Mouse (Mus musculus) layer of hippocampus, postnatal 10 days (tissue): ENCODE data around the gene Guca1a. TPM values are rescaled to one million over a fixed set of nuclear protein-coding genes. Genes with fewer than 3 reads are reported as not detected.
A peak's percentile ranks its signal among the peaks of the same experiment; 100 is the strongest.

Experiments
- DNase-seq, 2 experiments: peaks; one replicate each; pipeline ENCODE4 v3.0.0; 2021; ENCODE audit warnings: low spot score in 2 of 2
- total RNA-seq, 2 experiments: library from RNA; stranded (reverse); gene quantifications; 2 replicates each; pipeline ENCODE4 v1.2.3; 2021

Gene Guca1a
- total RNA-seq, 2 experiments from 2014 or later, result 1.2 TPM; not detected in 1

GRCm38 (mm10) chr17:47420195-47420594, 19.8 kb upstream of the Guca1a start:
- DNase-seq, result no peak

DNA sequence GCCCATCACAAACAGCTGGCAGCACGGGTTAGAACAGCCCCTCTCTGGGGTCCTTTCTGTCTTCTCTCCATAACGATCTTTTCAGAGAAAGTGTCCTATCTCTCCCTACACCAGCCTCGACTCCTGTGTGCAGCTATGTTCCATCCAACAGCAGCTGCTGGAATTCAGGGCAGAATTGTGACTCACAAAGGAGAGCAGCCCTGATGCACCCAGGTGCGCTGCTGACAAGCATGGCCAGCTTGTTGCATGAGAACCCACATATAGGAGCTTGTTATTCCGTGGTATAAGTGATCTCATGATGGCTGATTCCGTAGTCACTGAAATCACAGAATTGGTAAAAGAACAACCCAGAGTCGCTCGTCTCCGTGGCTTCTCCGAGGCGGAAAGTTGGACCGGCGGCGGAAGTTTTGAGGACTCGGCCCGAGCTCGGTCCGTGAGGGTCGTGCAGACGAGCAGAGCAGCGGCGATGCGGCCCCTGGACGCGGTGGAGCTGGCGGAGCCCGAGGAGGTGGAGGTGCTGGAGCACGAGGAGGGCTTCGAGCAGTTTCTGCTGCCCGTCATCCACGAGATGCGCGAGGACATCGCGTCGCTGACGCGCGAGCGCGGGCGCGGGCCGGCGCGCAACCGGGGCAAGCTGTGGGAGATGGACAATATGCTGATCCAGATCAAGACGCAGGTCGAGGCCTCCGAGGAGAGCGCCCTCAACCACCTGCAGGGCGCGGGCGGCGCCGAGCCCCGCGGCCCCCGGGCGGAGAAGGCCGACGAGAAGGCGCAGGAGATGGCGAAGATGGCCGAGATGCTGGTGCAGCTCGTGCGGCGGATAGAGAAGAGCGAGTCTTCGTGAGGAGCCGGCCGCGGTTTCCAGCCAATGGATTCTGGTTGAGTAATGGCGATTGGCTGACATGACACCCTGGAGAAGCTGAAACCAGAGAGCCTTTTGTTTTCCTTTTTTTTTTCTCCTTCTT, 9.8 kb upstream of the Guca1a start:
- DNase-seq, result peak; percentile 36 to 39

- peak; percentile 59 for DNase-seq
Measured at GRCm38 (mm10) chr17:47408558-47408898, 8.1 kb upstream of the Guca1a start.

- DNase-seq, result no peak
Measured at GRCm38 (mm10) chr17:47407717-47408557, 7.6 kb upstream of the Guca1a start.

GRCm38 (mm10) chr17:47399091-47399490, 1.3 kb downstream of the Guca1a start:
- DNase-seq, result no peak

DNA sequence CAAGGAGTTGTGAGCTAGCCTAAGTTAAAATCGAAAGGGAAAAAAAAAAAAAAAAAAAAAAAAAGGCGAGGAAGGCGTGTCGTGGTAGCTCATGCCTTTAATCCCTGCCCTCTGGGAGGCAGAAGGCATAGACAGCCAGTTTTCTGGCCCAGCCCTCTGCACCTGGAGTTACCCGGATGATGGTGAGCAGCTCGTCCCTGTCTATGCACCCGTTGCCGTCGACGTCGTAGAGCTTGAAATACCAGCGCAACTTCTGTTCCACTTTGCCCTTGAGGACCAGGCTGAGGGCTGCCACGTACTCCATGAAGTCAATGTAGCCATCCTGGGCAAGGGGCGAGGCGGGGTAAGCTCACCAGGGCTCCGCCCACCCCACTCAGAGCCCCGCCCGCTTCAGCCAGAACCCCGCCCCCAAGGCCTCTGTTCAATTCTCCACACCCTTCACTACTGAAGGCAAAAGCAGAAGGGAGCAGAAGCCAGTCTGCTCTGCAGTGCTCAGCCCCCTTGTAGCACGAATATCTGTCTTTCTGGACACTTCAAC, 4.9 kb downstream of the Guca1a start:
- peak; percentile 19 to 50 for DNase-seq

DNA sequence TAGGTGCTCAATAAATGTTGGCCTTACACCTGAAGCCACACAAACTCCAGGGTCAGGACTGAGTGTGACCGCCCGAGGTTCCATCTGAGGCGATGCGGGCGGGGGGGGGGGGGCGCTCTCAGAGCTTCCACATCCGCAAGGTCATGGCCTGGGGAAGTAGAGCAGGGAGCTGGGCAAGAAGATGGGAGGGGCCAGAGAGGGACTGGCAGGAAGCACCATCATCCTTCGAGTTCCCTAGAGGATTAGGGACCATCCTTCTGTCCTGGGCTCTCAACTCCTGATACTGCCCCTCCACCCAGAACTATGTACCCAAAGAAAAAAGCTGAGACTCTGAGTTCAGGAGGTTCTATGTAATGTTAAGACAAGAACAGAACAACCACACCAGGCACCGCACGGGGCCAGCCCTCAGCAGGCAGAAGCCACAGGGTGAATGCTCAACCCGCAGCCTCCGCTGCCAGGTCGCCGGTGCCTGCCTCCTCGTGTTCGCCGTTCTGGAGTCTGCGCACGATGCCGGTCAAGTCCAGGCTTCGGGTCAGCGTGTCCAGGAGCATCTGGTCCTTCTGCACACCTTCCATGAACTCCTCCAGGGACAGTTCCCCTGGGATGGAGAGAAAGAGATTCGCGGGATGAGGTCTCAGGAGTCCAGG, 6.0 kb downstream of the Guca1a start:
- no peak for DNase-seq

- DNase-seq, result peak; percentile 43 to 45
Measured at GRCm38 (mm10) chr17:47386649-47387048, 13.7 kb downstream of the Guca1a start.

DNA sequence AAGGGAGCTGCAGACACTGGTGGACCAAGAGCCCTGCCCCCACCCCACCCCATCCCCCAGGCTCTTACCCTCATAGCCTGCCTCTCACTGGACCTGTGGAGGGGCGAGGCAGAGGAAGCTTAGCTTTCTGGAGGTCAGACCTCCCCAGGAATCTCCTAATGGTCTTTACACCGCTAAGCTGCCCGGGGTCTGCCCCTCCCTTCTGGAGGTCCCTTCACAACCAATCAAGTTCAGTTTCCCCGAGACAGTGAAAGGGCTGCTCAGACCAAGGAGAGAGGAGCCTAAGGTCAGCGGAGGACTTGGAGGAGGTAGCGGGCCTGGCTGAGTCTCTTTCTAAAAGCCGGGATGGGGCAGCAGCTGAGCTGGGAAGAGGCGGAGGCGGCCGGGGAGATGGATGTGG, 15.2 kb downstream of the Guca1a start, which contains the start of gene Guca1b:
Gene Guca1b (plus strand): TSS at position 249 of the 400 bp plus-strand sequence.
- no peak for DNase-seq

DNA sequence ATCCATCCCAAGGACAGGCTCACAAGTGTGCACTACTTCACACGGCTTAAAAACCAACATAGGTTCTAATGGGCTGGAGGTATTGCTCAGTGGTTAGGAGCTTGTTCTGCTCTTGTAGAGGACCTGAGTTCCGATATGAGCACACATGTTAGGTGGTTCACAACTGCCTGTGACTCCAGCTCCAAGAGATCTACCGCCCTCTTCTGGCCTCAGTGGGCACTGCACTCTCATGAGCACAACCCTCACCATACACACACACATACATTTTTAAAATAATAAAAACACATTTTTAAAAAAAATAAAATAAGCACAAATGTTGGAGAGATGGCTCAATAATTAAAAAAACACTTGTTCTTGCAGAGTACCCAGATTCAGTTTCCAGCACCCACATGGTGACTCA, 16.3 kb downstream of the Guca1a start:
- DNase-seq, result no peak

GRCm38 (mm10) chr17:47383266-47383665, 17.1 kb downstream of the Guca1a start:
- no peak for DNase-seq

- no peak for DNase-seq
Measured at GRCm38 (mm10) chr17:47381917-47382316, 18.5 kb downstream of the Guca1a start.

DNA sequence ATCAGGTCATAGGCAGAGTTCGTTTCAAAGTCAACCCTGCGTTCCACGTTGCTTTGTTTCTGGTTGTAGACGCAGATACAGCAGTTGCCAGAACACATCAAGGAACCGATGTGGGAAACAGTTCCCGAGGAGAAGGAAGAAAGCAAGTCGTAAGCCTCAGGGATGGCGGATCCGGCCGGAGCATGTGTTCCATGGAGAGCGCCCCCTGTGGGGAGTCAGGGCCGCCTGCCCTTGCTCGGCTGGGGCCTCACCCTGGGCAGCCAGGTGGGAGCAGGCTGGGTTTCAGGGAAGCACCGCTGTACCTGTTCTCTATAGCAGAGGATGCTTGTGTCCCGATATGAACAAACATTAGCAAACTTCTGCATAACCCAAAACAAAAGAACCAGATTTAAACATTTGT, 22.3 kb downstream of the Guca1a start:
- no peak for DNase-seq

- no peak for DNase-seq
Measured at GRCm38 (mm10) chr17:47376779-47377280, 23.6 kb downstream of the Guca1a start.

- DNase-seq, result no peak
Measured at GRCm38 (mm10) chr17:47373991-47374390, 26.4 kb downstream of the Guca1a start.

- DNase-seq, result peak; percentile 68 to 71
Measured at GRCm38 (mm10) chr17:47371451-47371850, 28.9 kb downstream of the Guca1a start.

GRCm38 (mm10) chr17:47369087-47369443, 31.3 kb downstream of the Guca1a start:
- DNase-seq, result no peak

- DNase-seq, result peak; percentile 79 to 86
Measured at GRCm38 (mm10) chr17:47368401-47369086, 31.8 kb downstream of the Guca1a start, which contains the start of gene Mrps10. Gene Mrps10 (plus strand): TSS chr17:47368887.

- no peak for DNase-seq
Measured at GRCm38 (mm10) chr17:47361343-47361742, 39.0 kb downstream of the Guca1a start.

DNA sequence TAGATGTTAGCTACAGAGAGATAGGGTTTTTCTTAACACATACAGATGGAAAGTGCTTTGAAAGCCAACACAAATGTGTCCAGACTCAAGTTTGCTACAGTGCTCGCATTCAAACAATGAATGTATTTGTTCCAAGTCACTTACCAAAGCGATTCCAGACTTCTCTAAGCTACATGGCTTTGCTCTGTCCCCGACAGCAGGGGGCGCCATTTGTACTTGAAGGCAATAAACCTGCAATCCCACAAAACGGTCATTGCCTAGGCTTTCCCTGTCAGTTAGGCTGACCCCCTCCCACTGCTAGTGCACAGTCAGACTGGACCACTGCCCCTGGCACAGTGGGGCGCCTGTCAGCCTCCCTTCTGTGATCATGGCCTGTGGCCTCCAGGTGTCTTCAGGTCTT, 40.4 kb downstream of the Guca1a start:
- DNase-seq, result peak; percentile 26 to 29
